Mouse (Mus musculus) liver, embryonic 15.5 days (tissue): ENCODE measurements around the gene Gpr183. TPM values are rescaled to one million over a fixed set of nuclear protein-coding genes. Genes with fewer than 3 reads are reported as not detected.

Source experiments
- ATAC-seq: fragments of 200-750 bp; cut with Nextera tagmentation; 2 replicates; pipeline ENCODE4 v1.8.0; 2017; ENCODE audit warnings: moderate number of reproducible peaks, mild to moderate bottlenecking, moderate library complexity; ENCODE audit not compliant: insufficient read depth
- H3K27ac ChIP-seq: fragments of 300-500 bp; sonication (generic); replicated peaks from 2 replicates; pipeline ENCODE4 v1.5.1; 2015; ENCODE audit warnings: mild to moderate bottlenecking, inconsistent platforms
- H3K27me3 ChIP-seq: fragments of 300-500 bp; sonication (generic); 2 replicates; pipeline ENCODE4 v1.6.1; 2015; ENCODE audit warnings: mild to moderate bottlenecking, inconsistent platforms
- H3K36me3 ChIP-seq: fragments of 300-500 bp; sonication (generic); replicated peaks from 2 replicates; pipeline ENCODE4 v1.6.1; 2015; ENCODE audit warnings: moderate library complexity, mild to moderate bottlenecking, inconsistent platforms
- H3K4me1 ChIP-seq: fragments of 300-500 bp; sonication (generic); replicated peaks from 2 replicates; pipeline ENCODE4 v1.6.1; 2015; ENCODE audit warnings: inconsistent platforms
- H3K4me2 ChIP-seq: fragments of 300-500 bp; sonication (generic); 2 replicates; pipeline ENCODE4 v1.6.1; 2015; ENCODE audit warnings: moderate library complexity, mild to moderate bottlenecking, inconsistent platforms
- H3K4me3 ChIP-seq: fragments of 300-500 bp; sonication (generic); replicated peaks from 2 replicates; pipeline ENCODE4 v1.5.1; 2015; ENCODE audit warnings: mild to moderate bottlenecking, inconsistent platforms
- H3K9ac ChIP-seq: fragments of 300-500 bp; sonication (generic); 2 replicates; pipeline ENCODE4 v1.6.1; 2015; ENCODE audit warnings: moderate library complexity, mild to moderate bottlenecking, inconsistent platforms
- H3K9me3 ChIP-seq: fragments of 300-500 bp; sonication (generic); replicated peaks from 2 replicates; pipeline ENCODE4 v1.6.1; 2016; ENCODE audit warnings: inconsistent platforms
- WGBS: fragments of 180-500 bp; shearing (Covaris S2); methylation state at CpG from one replicate; pipeline ENCODE4 v1.1.7; 2015; ENCODE audit warnings: mixed read lengths; ENCODE audit not compliant: insufficient replicate concordance; 5-methylcytosine and 5-hydroxymethylcytosine counted together
- polyA plus RNA-seq: library from polyadenylated mRNA; unstranded; fragments of >200 nt; fragmentation: Nextera tagmentation; extraction: Ambion mirVana; gene quantifications from 2 replicates; pipeline ENCODE4 v1.2.1, GENCODE M21; 2015

The Gpr183 gene
- polyA plus RNA-seq = 1.3 and 1.5 TPM in 2 replicates

DNA sequence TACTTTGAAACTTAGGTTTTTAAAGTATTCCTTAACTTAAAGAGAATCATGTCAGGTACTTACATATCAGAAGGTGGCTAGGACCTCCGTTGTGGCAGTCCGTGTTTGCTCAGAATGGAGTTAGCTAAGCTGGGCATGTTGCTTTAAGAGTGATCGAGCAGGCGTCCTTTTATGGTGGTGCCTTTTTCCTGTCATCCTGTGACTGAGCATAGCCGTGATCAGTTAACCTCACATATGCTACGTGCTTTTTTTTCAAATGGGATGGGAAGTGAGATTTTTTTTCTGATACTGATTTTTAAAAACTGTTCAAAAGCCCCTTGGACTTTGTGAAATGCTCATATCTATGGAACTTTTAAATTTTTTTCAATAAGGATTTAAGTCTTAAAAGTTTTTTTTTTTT lies at the start of gene Gpr183:
Gene Gpr183, minus strand, starts transcription at position 206 of the 400 bp plus-strand sequence.
- H3K27me3 ChIP-seq = no peaks in the 10 kb centered on the region
- no peaks in the 10 kb centered on the region for H3K9me3 ChIP-seq
- H3K4me3 ChIP-seq = no peak within 1 kb of the TSS
- H3K4me1 ChIP-seq = peaks cover 30% of the 10 kb centered on the region
- no peaks in the 10 kb centered on the region for H3K36me3 ChIP-seq
- no peak within 1 kb of the TSS for H3K4me2 ChIP-seq
- H3K27ac ChIP-seq = no peak within 1 kb of the TSS
- no peak for ATAC-seq
- H3K9ac ChIP-seq = no peak within 1 kb of the TSS
- 14% methylated on average over 6 of the region's 6 CpGs for WGBS

DNA sequence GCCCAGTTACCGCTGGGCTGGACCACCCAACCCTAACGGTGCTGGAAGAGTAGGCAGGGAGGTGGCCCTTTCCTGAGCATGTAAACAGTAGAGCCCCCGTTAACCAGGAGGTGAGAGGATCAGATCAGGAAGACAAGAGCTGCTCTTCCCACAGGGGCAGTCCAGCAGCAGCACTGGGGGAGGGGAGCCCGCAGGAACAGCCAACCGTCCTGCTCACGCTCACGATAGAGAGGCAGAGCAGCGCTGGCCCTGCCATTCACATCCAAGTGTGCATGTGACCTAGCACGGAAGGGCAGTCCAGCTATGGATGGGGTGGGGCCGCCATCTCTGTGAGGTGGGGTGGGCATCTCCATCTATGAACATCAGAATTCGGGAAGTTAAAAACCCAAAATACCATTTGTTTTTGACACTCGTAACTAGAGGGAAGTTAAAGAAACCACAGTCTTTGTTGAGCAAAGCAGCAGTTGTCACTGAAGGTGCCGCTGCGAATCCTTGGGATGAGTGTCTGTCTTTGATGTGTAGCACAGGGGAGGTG lies 48.5 kb upstream of the Gpr183 start:
- WGBS = 17% methylated on average over 14 of the region's 14 CpGs
- Histone ChIP-seq H3K36me3 (peaks cover 9% of the 10 kb centered on the region; the same call in 1 of the 2 replicates), H3K9me3 (no peaks in the 10 kb centered on the region), H3K4me2 (peak overlapping the region; percentile 23), H3K4me1 (peaks cover 22% of the 10 kb centered on the region), H3K27ac (peak overlapping the region; percentile 29; the same call in 1 of the 2 replicates), H3K27me3 (no peaks in the 10 kb centered on the region), H3K4me3 (no peak overlapping the region), H3K9ac (no peak overlapping the region)
- ATAC-seq = peak; percentile 51

DNA sequence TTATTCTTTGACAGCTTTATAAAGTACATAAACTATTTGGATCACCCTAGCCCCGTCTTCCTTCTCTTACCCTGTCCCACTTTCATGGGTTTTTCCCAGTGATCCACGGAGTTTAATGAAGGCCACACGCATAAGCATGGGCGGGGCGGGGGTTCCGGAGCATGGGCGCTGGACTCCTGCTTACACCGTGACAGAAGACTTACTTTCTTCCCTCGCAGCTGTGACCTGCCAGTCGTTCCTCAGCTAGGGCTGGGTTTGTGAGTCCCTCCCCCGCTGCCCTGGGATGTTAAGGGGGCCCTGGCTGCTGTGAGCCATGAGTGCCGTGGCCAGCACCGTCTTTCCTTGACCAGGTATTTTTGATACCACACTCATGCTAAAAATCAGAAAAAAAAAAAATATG lies 47.8 kb upstream of the Gpr183 start:
- no peak overlapping the region for H3K4me2 ChIP-seq
- H3K27me3 ChIP-seq = no peaks in the 10 kb centered on the region
- peaks cover 22% of the 10 kb centered on the region for H3K4me1 ChIP-seq
- no peak overlapping the region for H3K27ac ChIP-seq
- H3K9me3 ChIP-seq = no peaks in the 10 kb centered on the region
- peaks cover 9% of the 10 kb centered on the region; the same call in 1 of the 2 replicates for H3K36me3 ChIP-seq
- H3K9ac ChIP-seq = no peak overlapping the region
- 42% methylated on average over 13 of the region's 13 CpGs for WGBS
- no peak for ATAC-seq
- no peak overlapping the region for H3K4me3 ChIP-seq

DNA sequence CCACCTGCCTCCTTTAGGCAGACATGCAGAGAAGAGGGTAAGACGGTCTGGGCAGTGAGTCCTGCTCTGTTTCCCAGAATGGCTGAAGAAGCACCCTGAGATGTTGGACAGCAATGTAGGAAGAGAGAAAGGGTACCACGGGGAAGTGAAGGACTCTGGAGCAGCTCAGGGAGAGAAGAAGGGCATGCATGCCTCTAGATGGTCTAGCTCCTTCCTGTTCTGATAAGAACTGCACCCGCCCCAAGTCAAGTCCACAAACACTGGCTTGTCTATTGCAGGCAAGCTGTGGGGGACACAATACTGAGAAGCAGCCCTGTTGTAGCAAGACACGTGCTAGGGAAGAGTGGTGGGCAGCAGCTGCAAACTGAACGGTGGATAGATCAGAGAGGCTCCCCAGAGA lies 47.2 kb upstream of the Gpr183 start:
- Histone ChIP-seq H3K4me1 (peaks cover 22% of the 10 kb centered on the region), H3K27me3 (no peaks in the 10 kb centered on the region), H3K9me3 (no peaks in the 10 kb centered on the region), H3K9ac (no peak overlapping the region), H3K4me3 (no peak overlapping the region), H3K27ac (no peak overlapping the region), H3K36me3 (peaks cover 9% of the 10 kb centered on the region; the same call in 1 of the 2 replicates), H3K4me2 (no peak overlapping the region)
- 0 out of 2 replicates have a peak, but pooled peaks have one; percentile 27 for ATAC-seq
- WGBS = 18% methylated on average over 5 of the region's 5 CpGs

DNA sequence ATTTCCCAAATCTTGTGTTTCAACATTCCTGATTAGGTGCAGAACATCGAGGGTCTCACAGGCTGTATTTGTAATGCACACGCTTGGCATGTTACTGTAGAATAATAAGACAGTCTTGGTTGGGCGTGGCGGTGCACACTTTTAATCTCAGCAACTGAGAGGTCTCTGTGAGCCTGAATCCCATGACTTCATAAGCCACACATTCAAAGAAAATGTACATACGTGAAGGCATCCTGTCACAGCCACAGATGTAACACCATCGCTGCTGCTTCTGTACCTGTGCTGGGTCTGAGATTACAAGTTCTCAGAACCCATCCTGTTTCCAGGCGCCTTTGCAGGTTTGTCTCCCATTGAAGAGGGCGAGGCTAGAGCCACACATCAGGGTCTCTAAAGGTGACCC lies 46.8 kb upstream of the Gpr183 start:
- no peak for ATAC-seq
- Histone ChIP-seq H3K27me3 (no peaks in the 10 kb centered on the region), H3K4me2 (no peak overlapping the region), H3K36me3 (peaks cover 9% of the 10 kb centered on the region; the same call in 1 of the 2 replicates), H3K9me3 (no peaks in the 10 kb centered on the region), H3K9ac (no peak overlapping the region), H3K27ac (no peak overlapping the region), H3K4me1 (peaks cover 22% of the 10 kb centered on the region), H3K4me3 (no peak overlapping the region)
- WGBS = 72% methylated on average over 8 of the region's 8 CpGs

DNA sequence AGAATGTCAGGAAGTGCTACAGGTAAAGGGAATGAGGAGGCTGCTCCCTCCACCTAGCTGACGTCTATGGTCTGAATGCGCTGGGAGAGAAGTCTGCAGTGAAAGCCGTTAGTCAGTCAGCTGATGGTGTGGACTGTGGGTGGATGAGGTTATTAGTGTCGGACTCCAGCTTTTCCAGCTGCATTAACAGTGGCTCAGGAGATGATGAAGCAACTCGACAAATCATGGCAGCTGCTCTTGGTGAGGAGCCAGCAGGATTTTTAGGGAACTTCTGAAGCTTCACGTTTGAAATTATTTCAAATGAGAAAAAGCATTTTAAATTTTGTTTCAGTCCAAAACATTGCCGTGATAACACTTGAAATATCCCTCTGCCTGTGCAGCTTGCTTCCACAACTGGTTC lies 45.3 kb upstream of the Gpr183 start:
- peaks cover 22% of the 10 kb centered on the region for H3K4me1 ChIP-seq
- H3K9ac ChIP-seq = no peak overlapping the region
- H3K27ac ChIP-seq = no peak overlapping the region
- WGBS = 70% methylated on average over 7 of the region's 7 CpGs
- no peaks in the 10 kb centered on the region for H3K27me3 ChIP-seq
- no peaks in the 10 kb centered on the region for H3K9me3 ChIP-seq
- H3K36me3 ChIP-seq = peaks cover 9% of the 10 kb centered on the region; the same call in 1 of the 2 replicates
- ATAC-seq = no peak
- H3K4me3 ChIP-seq = no peak overlapping the region
- H3K4me2 ChIP-seq = no peak overlapping the region

DNA sequence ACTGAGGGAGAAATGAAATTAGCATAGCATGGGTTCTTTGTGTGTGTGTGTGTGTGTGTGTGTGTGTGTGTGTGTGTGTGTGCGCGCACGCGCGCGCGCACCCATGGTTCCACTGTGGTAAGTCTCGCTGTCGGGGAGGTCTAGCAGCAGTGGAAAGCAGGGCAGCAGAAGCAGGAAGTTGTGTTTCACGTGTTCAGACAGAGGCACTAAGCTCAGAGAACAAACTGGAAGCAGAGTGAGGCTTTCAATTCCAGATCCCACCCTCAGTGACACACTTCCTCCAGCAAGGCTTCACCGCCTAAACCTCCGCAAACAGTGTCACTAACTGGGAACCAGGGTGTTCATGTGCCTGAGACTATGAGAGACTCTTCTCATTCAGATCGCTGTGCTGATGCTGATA lies 44.5 kb upstream of the Gpr183 start:
- Histone ChIP-seq H3K9me3 (no peaks in the 10 kb centered on the region), H3K4me1 (peaks cover 19% of the 10 kb centered on the region), H3K36me3 (peaks cover 9% of the 10 kb centered on the region; the same call in 1 of the 2 replicates), H3K4me2 (no peak overlapping the region), H3K27ac (no peak overlapping the region), H3K27me3 (no peaks in the 10 kb centered on the region), H3K9ac (no peak overlapping the region), H3K4me3 (no peak overlapping the region)
- 55% methylated on average over 13 of the region's 13 CpGs for WGBS
- ATAC-seq = no peak

DNA sequence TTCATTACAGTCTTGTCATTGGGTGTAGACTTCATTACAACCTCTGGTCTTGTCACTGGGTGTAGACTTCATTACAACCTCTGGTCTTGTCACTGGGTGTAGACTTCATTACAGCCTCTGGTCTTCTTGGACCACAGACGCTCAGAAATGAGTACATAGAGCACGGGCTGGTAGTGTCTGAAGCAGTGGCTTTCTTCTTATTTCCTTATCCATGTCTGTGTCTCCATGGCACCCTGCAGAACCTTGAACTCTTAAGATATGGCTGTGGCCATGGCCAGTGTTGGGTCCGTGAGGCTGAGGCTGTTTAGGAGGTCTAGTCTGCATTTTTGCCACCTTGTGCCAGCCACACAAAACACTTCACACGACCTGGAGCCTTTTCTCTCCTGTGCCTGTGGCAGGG lies 43.3 kb upstream of the Gpr183 start:
- H3K4me3 ChIP-seq = no peak overlapping the region
- no peaks in the 10 kb centered on the region for H3K9me3 ChIP-seq
- H3K9ac ChIP-seq = no peak overlapping the region
- H3K36me3 ChIP-seq = peaks cover 9% of the 10 kb centered on the region
- H3K4me1 ChIP-seq = peaks cover 26% of the 10 kb centered on the region
- H3K27ac ChIP-seq = no peak overlapping the region
- ATAC-seq = no peak
- no peaks in the 10 kb centered on the region for H3K27me3 ChIP-seq
- H3K4me2 ChIP-seq = no peak overlapping the region
- 61% methylated on average over 4 of the region's 4 CpGs for WGBS

DNA sequence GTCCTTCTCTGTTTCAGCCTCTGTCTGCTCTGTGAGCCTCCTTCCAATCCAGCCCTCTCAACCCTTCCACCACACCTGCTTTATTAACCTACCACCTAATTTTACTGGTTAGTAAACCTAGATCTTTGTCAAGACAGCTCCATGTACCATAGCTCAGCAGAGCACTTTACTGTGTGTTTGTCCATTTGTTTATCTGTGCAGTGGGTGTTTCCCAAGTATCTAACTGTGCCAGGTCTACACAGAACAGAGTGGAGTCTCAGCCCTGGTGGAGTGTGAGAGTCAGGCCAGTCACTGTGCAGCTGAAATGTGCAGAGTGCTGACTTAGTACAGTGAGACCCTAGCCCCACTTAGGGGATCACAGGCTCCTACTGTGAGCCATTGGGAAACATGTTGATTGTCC lies 38.8 kb upstream of the Gpr183 start:
- peak; percentile 61 for ATAC-seq
- H3K27ac ChIP-seq = no peak overlapping the region
- H3K4me1 ChIP-seq = peaks cover 11% of the 10 kb centered on the region
- peaks cover 5% of the 10 kb centered on the region for H3K36me3 ChIP-seq
- no peak overlapping the region for H3K4me2 ChIP-seq
- H3K4me3 ChIP-seq = no peak overlapping the region
- no peak overlapping the region for H3K9ac ChIP-seq
- H3K27me3 ChIP-seq = no peaks in the 10 kb centered on the region
- H3K9me3 ChIP-seq = no peaks in the 10 kb centered on the region

DNA sequence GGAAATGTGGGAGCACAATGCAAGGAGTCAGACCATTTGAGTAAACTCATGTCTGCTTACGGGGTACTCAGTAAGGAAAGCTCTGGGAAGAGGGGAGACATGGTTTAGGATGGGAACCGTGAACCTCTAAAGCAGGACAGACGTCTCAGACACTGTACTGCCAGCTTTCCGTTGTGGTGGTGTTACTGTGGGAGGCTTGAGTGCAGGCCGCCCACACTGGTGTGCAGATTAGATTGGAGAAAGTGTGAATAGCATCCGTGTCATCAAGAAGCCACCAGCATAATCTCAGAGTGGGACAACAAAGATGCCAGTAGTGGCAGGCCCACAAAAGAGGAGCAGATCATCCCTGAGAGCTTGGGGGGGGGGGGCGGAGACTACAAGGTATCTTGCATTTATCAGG lies 37.2 kb upstream of the Gpr183 start:
- Histone ChIP-seq H3K9me3 (no peaks in the 10 kb centered on the region), H3K4me2 (no peak overlapping the region), H3K4me1 (peaks cover 11% of the 10 kb centered on the region), H3K36me3 (no peaks in the 10 kb centered on the region; the same call in none of the 2 replicates), H3K27ac (no peak overlapping the region), H3K9ac (no peak overlapping the region), H3K4me3 (no peak overlapping the region), H3K27me3 (no peaks in the 10 kb centered on the region)
- no peak for ATAC-seq
- WGBS = 70% methylated on average over 7 of the region's 7 CpGs

DNA sequence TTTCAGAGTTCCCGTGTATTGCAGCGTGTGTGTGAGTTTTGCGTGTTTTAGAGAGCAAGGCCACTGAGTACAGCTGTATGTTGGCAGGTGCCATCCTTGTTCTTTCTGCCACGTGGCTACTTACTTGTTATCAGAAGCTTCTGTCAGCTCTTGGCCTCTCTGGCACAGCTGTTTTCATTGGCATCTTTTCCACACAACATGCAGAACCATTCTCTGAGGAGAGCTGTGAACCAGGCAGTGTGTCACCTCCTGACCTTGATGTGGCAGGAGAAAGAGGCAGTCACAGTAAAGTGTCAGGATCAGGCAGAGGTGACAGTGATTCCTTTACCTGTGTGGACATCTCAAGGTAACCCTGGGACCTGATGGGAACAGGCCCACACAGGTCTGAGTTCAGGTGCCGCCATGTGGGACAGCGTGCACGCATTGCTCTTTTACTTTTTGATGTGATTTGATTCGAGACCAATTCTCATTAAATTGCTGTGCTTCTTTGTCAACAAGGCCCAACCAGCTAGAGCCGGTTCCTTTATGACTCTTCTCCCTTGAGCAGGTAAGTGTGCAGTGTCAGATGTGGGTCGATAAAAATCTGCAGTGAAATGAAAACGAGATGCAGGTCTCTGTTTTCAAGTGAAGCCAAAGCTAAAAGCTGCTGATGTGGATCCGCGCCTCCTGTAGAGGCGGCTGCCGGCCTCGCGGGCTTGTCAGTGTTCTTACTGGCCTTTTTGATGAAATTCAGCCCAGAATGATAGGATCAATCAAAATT lies 35.5 kb upstream of the Gpr183 start:
- no peak overlapping the region for H3K9ac ChIP-seq
- no peaks in the 10 kb centered on the region; the same call in none of the 2 replicates for H3K36me3 ChIP-seq
- H3K4me2 ChIP-seq = no peak overlapping the region
- H3K4me3 ChIP-seq = no peak overlapping the region
- no peak overlapping the region for H3K27ac ChIP-seq
- no peak for ATAC-seq
- H3K4me1 ChIP-seq = peaks cover 15% of the 10 kb centered on the region
- H3K9me3 ChIP-seq = no peaks in the 10 kb centered on the region
- no peaks in the 10 kb centered on the region for H3K27me3 ChIP-seq
- 81% methylated on average over 17 of the region's 17 CpGs for WGBS
